Mouse (Mus musculus) gastrocnemius, postnatal 14 days (tissue): ENCODE results near the gene Zfp704. TPM values are rescaled to one million over a fixed set of nuclear protein-coding genes. Genes with fewer than 3 reads are reported as not detected.
"Not testable (repeated sequence)": the region's sequence is repeated elsewhere in the genome, so short reads cannot be mapped to it uniquely, and the experiment has no call there.

Source experiments
- DNase-seq: peaks from one replicate; pipeline ENCODE4 v3.0.0; 2021; ENCODE audit warnings: mixed read lengths
- intact Hi-C: fragments of 180-260 bp; cut with DNase I; formaldehyde crosslinking; loops from one replicate; pipeline ENCODE4 v1.15.1; 2025; ENCODE audit warnings: low total_unique reads
- total RNA-seq, 2 experiments: library from RNA; stranded (reverse); gene quantifications; 2 replicates each; pipeline ENCODE4 v1.2.3; 2021

Zfp704 gene
- total RNA-seq, 2 experiments from 2014 or later = 6.9 to 9.5 TPM

GRCm38 (mm10) chr3:9603866-9604265 is 6.0 kb downstream of the Zfp704 start:
- intact Hi-C loops = loop anchor here (10.0 kb wide), 1 partner anchor 101 kb away; no protein-coding TSS in a partner anchor
- DNase-seq = no peak

DNA sequence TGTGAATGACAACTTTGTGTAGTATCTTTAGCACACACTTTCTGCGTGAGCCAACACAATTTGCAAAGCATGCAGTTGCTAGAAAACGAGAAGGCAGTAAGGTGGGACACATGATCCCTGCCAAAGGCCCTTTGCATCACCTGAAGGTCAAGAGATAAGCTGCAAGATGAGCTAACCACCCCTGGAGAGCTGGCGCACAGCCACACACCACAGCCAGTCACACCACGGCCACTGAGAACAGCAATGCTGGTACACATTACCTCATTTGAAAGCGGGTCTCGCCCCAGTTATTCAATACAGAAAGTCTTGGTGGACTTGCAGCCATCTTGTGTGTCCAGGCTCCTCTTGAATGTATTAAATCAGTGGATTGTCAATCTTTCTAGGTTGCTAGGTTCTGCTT is 9.3 kb downstream of the Zfp704 start:
- intact Hi-C loops = loop anchor here (10.0 kb wide), 1 partner anchor 104 kb away; no protein-coding TSS in a partner anchor
- DNase-seq = peak; percentile 29

DNA sequence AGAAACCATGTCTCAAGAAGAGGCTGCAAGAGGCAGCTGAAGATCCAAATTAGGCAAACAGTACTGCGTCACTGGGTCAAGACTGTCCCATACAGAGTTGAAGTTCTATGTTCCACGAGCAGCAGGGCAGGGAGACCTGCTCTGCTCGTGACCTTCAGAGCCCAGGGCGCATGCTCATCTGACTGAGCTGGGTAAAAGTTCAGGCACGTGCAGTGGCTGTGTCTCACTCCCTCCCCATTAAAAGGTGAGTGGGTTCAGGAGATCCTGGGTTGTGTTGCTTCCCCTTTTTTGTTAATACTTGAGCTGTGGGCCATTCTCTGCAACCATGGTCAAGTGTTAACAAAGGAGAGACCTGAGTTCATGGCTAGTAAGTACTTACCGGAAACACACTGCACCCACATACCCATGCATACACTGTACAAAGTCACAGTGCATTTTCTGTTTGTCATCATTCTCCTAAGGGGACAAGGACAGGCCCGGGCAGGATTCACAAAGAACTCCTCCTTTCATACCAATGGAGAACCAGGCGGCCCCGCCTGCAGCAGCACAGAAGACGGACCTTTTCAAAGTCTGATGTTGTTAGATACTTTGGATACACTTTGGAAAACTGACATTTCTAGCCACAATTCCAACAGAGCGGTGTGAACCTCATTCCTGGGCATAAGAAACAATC is 10.0 kb downstream of the Zfp704 start:
- intact Hi-C loops = loop anchor here (5.0 to 10.0 kb wide), 2 partner anchors 105 to 347 kb away; no protein-coding TSS in a partner anchor
- no peak for DNase-seq

DNA sequence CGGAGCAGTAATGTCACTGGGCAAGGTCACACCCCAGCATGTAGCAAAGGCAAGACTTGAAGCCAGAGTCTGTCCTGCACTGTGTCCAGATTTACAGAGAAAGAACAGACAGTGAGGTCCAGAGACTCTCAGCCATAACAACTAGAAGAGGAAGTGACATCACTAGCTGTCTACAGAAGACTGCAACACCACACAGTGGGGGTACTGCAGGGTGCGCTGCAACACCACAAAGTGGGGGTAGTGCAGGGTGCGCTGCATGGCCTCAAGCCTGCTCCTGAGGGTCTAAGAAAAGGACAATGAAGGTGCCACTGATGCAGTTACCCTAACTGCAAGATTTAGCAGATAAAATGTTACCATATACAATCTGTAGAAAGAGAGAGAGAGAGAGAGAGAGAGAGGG is 11.8 kb downstream of the Zfp704 start:
- no peak for DNase-seq
- intact Hi-C loops = loop anchor here (5.0 kb wide), 1 partner anchor 349 kb away; no protein-coding TSS in a partner anchor

DNA sequence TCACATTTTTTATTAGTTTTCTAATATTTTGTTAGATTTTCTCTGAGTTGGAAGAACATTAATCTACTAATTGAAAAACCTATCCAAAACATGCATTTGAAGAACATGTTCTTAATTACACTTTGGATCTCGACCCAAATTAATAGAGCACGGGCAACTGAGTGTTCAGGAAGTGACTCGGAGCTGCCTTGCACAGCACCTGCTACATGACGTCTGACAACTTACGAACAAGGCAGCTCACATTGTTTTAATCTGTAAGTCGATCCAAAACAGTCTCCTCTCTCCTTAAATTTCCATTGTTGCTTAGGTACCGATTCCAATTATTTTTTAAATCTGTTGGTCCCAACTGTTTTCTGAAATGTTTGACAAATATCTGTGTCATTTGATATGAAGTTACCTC is 15.4 kb downstream of the Zfp704 start:
- no peak for DNase-seq
- intact Hi-C loops = loop anchor here (5.0 kb wide), 1 partner anchor 192 kb away; no protein-coding TSS in a partner anchor

- intact Hi-C loops = loop anchor here (5.0 kb wide), 1 partner anchor 192 kb away; no protein-coding TSS in a partner anchor
- no peak for DNase-seq
These were observed 16.1 kb downstream of the Zfp704 start for GRCm38 (mm10) chr3:9593832-9594231.

DNA sequence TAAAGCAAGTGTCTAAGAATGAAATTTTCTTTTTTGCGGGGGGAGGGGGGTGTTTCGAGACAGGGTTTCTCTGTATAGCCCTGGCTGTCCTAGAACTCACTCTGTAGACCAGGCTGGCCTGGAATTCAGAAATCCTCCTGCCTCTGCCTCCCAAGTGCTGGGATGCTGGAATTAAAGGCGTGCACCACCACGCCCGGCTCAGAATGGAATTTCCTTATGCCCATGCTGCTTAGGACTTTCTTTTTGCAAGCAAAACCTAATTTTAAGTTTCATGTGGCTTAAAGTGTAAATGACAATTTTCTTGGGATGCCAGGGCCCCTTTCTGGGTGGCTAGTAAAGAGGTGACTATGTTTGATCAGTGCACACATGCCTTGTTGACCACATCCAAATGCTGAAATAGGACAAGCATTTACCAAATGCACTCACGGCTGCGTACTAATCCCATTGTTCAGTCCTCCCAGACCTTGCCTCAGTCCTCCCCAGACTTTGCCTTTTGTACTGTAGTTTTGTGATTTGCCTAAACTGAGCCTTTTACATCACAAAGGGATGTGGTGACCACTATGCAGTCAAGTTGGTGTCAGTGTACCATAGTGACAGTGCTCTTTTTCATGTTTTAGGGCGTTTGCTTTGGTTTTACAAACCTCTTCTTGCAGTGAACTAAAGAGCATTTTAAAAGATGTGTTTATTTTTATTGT is 18.3 kb downstream of the Zfp704 start:
- no peak for DNase-seq
- intact Hi-C loops = loop anchor here (5.0 kb wide), 1 partner anchor 189 kb away; no protein-coding TSS in a partner anchor

DNA sequence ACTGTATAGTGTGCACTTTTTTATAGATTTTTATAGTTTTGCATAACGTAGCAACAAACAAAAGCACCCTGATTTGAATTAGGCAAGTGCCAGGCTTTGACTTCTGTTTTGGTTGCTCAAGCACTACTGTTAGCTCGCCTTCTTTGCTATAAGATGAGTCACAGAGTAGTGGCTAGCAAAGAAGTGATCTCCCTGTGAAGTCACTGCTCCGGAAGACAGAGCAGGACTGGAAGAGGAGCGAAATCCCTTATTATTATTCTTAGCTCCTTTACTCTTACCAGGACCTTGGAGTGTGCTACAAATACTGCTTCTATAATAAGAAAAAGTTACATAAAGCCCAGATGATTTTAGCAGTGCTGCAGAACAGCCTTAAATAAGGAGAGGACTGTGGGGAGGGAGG is 21.2 kb downstream of the Zfp704 start:
- intact Hi-C loops = loop anchor here (10.0 kb wide), 1 partner anchor 64 kb away; no protein-coding TSS in a partner anchor
- DNase-seq = no peak

DNA sequence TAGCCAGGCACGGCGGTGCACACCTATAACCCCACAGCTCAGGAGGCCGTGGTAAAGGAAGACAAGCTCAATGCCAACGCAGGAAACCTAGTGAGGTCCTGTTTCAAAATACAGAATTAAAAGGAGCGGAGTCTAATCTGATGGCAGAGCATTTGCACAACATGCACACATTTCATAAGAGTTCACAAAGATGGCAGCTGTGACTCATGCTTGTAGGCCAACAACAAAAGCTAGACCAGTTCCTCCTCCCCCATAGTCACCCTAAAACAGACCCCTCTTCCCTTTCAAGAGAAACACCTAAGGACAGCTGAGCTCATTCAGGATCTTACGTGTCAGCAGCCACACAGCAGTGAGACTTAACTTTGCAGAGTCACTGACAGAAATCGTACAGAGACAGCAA is 22.6 kb downstream of the Zfp704 start:
- intact Hi-C loops = loop anchor here (10.0 kb wide), 1 partner anchor 63 kb away; no protein-coding TSS in a partner anchor
- DNase-seq = no peak

DNA sequence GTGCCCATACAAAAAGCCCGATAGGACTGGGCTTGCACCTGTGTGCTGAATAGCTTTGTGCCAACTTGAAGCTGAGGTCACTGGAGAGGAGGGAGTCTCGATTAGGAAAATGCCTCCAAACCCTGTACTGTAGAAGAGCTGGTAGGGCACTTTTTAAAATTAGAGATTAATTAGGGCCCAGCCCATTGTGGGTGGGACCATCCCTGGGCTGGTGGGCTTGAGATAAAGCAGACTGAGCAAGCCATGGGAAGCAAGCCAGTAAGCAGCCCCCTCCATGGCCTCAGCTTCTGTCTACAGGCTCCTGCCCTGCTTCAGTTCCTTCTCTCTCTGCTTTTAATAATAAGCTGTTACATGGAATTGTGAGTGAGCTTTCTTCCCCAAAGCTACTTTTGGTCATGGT is 26.4 kb downstream of the Zfp704 start:
- intact Hi-C loops = loop anchor here (10.0 kb wide), 1 partner anchor 59 kb away; no protein-coding TSS in a partner anchor
- no peak for DNase-seq

GRCm38 (mm10) chr3:9580952-9581798 is 28.7 kb downstream of the Zfp704 start:
- no peak for DNase-seq
- intact Hi-C loops = loop anchor here (10.0 kb wide), 1 partner anchor 56 kb away; no protein-coding TSS in a partner anchor

GRCm38 (mm10) chr3:9580102-9580501 is 29.8 kb downstream of the Zfp704 start:
- intact Hi-C loops = loop anchor here (10.0 kb wide), 1 partner anchor 55 kb away; no protein-coding TSS in a partner anchor
- DNase-seq = no peak

DNA sequence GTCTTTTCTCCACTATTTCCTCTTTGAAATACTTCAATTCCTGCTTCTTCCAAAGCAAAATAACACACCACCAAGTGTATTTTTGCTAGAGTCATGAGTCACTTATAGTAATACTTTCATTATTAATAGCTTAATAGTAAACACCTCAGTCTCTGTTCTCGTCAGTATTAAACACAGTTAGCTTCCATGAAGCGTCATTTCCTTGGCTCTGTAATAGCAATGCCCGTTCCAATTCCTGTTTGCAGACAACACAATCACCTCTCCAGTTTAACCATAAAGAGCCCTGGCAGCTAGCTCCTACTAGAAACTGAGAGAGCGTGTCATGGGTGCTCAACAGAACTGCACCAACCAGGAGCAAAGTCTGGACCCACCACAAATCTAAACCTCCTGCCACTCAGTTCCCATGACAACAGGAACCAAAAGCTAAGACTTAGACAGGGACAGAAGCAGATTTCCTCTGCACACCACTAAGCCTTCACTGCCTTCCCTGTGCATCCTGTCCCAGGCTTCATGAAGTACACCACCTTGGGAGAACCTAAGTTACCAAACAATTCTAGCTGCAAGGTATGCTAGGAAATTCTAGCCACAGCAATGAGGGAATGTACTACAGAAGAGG is 30.7 kb downstream of the Zfp704 start:
- DNase-seq = no peak
- intact Hi-C loops = no loop called here

DNA sequence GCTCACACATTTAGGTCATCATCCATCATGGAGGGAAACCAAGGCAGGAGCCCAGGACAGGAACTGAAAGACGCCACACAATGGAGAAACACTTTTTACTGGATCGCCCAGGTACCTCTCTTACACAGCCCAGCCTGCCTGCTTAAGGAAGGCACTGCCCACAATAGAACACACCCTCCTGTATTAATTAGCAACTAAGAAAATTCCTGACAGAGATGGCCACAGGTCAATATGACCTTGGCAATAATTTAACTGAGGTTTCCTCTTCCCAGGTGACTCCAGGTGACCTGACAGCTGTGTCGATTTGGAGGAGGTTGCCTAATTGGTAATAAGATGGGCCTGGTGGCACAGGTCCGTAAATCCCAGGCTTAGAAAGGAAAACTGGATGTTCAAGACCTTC is 33.0 kb downstream of the Zfp704 start:
- intact Hi-C loops = no loop called here
- no peak for DNase-seq

- DNase-seq = no peak
- intact Hi-C loops = no loop called here
These were observed 35.6 kb downstream of the Zfp704 start for GRCm38 (mm10) chr3:9574305-9574704.

GRCm38 (mm10) chr3:9573581-9573980 is 36.3 kb downstream of the Zfp704 start:
- intact Hi-C loops = no loop called here

GRCm38 (mm10) chr3:9572261-9572660 is 37.6 kb downstream of the Zfp704 start:
- intact Hi-C loops = no loop called here
- DNase-seq = no peak

More at GRCm38 (mm10) chr3:9573581-9573980, 36.3 kb downstream of the Zfp704 start:
- peak; percentile 31 for DNase-seq

GRCm38 (mm10) chr3:9570782-9571181 is 39.1 kb downstream of the Zfp704 start:
- no peak for DNase-seq
- intact Hi-C loops = no loop called here

DNA sequence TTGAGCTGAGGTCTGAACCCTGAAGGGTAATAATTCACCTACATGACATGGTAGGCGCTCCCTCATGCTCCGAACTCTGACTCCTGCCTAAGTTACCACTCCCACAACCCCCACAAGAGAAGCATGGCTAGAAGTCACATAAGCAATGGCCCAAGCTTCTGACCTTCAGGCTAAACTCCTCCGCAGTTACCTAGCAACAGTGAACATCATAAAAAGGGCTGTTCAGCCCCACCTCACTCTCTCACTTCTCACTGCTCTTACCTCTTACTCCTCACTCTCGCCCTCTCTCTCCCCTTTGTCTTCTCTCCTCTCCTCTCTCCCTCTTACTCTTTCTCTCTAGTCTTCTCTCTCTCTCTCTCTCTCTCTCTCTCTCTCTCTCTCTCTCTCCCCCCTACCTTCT is 40.2 kb downstream of the Zfp704 start:
- intact Hi-C loops, DNase-seq: not testable (repeated sequence)
